In genomic region chr2:57350615-57351014, GRCm38 (mm10) we compare ENCODE assay signal across 9 mouse cellular contexts.
DNase-seq lines count a peak whose midpoint lies in the region; ATAC-seq lines count a peak whose summit lies in the region.
"Had no signal": no experiment of that assay in that cellular context is flagged by ENCODE, and none has a peak within 500 bp of the region (broad histone marks: within the 10 kb centered on the region; RNA-seq: fewer than 3 reads in every experiment).

No protein-coding gene starts in this region.

- peak; percentile 94 for ATAC-seq in common myeloid progenitor, adult 5-6 weeks (replicated peaks; ENCODE audit: low read depth, poor library complexity, severe bottlenecking)
- ATAC-seq in megakaryocyte-erythroid progenitor cell, adult 5-6 weeks (replicated peaks; ENCODE audit: low FRiP score, low TSS enrichment, poor library complexity, severe bottlenecking) = peak; percentile 98

- DNase-seq in kidney, adult 9 months = peak; percentile 5
- DNase-seq in kidney, postnatal 36 days = no peak
- DNase-seq in heart, postnatal 10 days = peak; percentile 32 to 42
- DNase-seq in layer of hippocampus, adult 9-11 months = no peak
- no peak for DNase-seq in left cerebral cortex, postnatal 10 days (ENCODE audit: extremely low spot score in 1 of 2, low spot score in 2 of 2)
- no peak for DNase-seq in right cerebral cortex, postnatal 10 days (ENCODE audit: low spot score in 2 of 2)
- DNase-seq: layer of hippocampus, postnatal 36 days had no signal

- intact Hi-C loops in heart, postnatal 10 days (cut with DNase I) = no loop called here
- intact Hi-C loops in left cerebral cortex, postnatal 10 days (cut with DNase I) = no loop called here

Comparison
In these comparisons a context has a peak if more than half of its experiments do, and no peak if none do; other contexts are left out.
1. DNase-seq: peak in kidney, adult 9 months (single experiment) and heart, postnatal 10 days (2 of 2); none in kidney, postnatal 36 days (0 of 2), layer of hippocampus, adult 9-11 months (single experiment), left cerebral cortex, postnatal 10 days (0 of 2) and right cerebral cortex, postnatal 10 days (0 of 2).